Mouse (Mus musculus): ENCODE results near the gene Mkrn2os.
"Not testable (repeated sequence)": the region's sequence is repeated elsewhere in the genome, so short reads cannot be mapped to it uniquely, and the experiment has no call there.

Gene Mkrn2os

GRCm38 (mm10) chr6:115592458-115592857 lies at the start of gene Mkrn2os:
Gene Mkrn2os (minus strand): TSS chr6:115592576.
- no peak for DNase-seq (ENCODE audit: low spot score in 2 of 2)

- DNase-seq (ENCODE audit: low spot score in 2 of 2) = not testable (repeated sequence)
Measured at GRCm38 (mm10) chr6:115638188-115638587, 45.8 kb upstream of the Mkrn2os start.

GRCm38 (mm10) chr6:115634015-115634414 lies 41.6 kb upstream of the Mkrn2os start:
- no peak for DNase-seq (ENCODE audit: low spot score in 2 of 2)

GRCm38 (mm10) chr6:115631056-115631795 lies 38.9 kb upstream of the Mkrn2os start:
- DNase-seq (ENCODE audit: low spot score in 2 of 2) = no peak

- no peak for DNase-seq (ENCODE audit: low spot score in 2 of 2)
Measured at GRCm38 (mm10) chr6:115626121-115626520, 33.7 kb upstream of the Mkrn2os start.

GRCm38 (mm10) chr6:115620942-115621341 lies 28.6 kb upstream of the Mkrn2os start:
- DNase-seq (ENCODE audit: low spot score in 2 of 2) = no peak

- DNase-seq (ENCODE audit: low spot score in 2 of 2) = no peak
Measured at GRCm38 (mm10) chr6:115619818-115620217, 27.4 kb upstream of the Mkrn2os start.

- no peak for DNase-seq (ENCODE audit: low spot score in 2 of 2)
Measured at GRCm38 (mm10) chr6:115615983-115616382, 23.6 kb upstream of the Mkrn2os start.

GRCm38 (mm10) chr6:115613793-115614192 lies 21.4 kb upstream of the Mkrn2os start:
- DNase-seq (ENCODE audit: low spot score in 2 of 2) = peak; percentile 32 to 59

- no peak for DNase-seq (ENCODE audit: low spot score in 2 of 2)
Measured at GRCm38 (mm10) chr6:115610301-115610700, 17.9 kb upstream of the Mkrn2os start.

GRCm38 (mm10) chr6:115609121-115609520 lies 16.7 kb upstream of the Mkrn2os start:
- no peak for DNase-seq (ENCODE audit: low spot score in 2 of 2)

- peak; percentile 39 to 61 for DNase-seq (ENCODE audit: low spot score in 2 of 2)
Measured at GRCm38 (mm10) chr6:115607429-115607828, 15.1 kb upstream of the Mkrn2os start.

GRCm38 (mm10) chr6:115606461-115606860 lies 14.1 kb upstream of the Mkrn2os start:
- no peak for DNase-seq (ENCODE audit: low spot score in 2 of 2)

GRCm38 (mm10) chr6:115601715-115602523 lies 9.5 kb upstream of the Mkrn2os start, which contains the start of gene Mkrn2:
Gene Mkrn2 (plus strand): TSS chr6:115601902.
- peak; percentile 79 to 81 for DNase-seq (ENCODE audit: low spot score in 2 of 2)

GRCm38 (mm10) chr6:115601322-115601714 lies 8.9 kb upstream of the Mkrn2os start:
- no peak for DNase-seq (ENCODE audit: low spot score in 2 of 2)

- no peak for DNase-seq (ENCODE audit: low spot score in 2 of 2)
Measured at GRCm38 (mm10) chr6:115595667-115596066, 3.3 kb upstream of the Mkrn2os start.

- DNase-seq (ENCODE audit: low spot score in 2 of 2) = no peak
Measured at GRCm38 (mm10) chr6:115594463-115594862, 2.1 kb upstream of the Mkrn2os start.

- DNase-seq (ENCODE audit: low spot score in 2 of 2) = no peak
Measured at GRCm38 (mm10) chr6:115593252-115593651, 876 bp upstream of the Mkrn2os start.

GRCm38 (mm10) chr6:115591692-115592359 lies 550 bp downstream of the Mkrn2os start:
- DNase-seq (ENCODE audit: low spot score in 2 of 2) = no peak

GRCm38 (mm10) chr6:115586321-115586720 lies 6.1 kb downstream of the Mkrn2os start:
- no peak for DNase-seq (ENCODE audit: low spot score in 2 of 2)

- DNase-seq (ENCODE audit: low spot score in 2 of 2) = no peak
Measured at GRCm38 (mm10) chr6:115584176-115584575, 8.2 kb downstream of the Mkrn2os start.

GRCm38 (mm10) chr6:115583430-115584125 lies 8.8 kb downstream of the Mkrn2os start:
- no peak for DNase-seq (ENCODE audit: low spot score in 2 of 2)

All from frontal cortex, postnatal 36 days (tissue).